In genomic region chr15:99265679-99266078, GRCm38 (mm10) we compare ENCODE assay signal across 8 mouse cellular contexts. TPM values are rescaled to one million over a fixed set of nuclear protein-coding genes. Genes with fewer than 3 reads are reported as not detected.
A peak's percentile ranks its signal among the peaks of the same experiment; 100 is the strongest.
DNase-seq lines count a peak whose midpoint lies in the region; ATAC-seq and TF ChIP-seq lines count a peak whose summit lies in the region.

No protein-coding gene starts in this region.

- peak; percentile 90 for DNase-seq in CD4-positive, CD25-positive, alpha-beta regulatory T cell, adult 2 months (ENCODE audit: low read depth, low spot score)
- DNase-seq in WW6 (ENCODE audit: low read depth, low spot score): peak; percentile 70
- DNase-seq in cerebellum, postnatal 36 days: peak; percentile 60 to 74
- peak; percentile 68 for DNase-seq in gastrocnemius, postnatal 14 days
- DNase-seq in kidney, adult 2 months: peak; percentile 85
- DNase-seq in liver: peak; percentile 70
- peak; percentile 68 to 87 for DNase-seq in thymus, postnatal 10 days (ENCODE audit: low spot score in 2 of 2)

- no peak overlapping the region for H3K4me2 ChIP-seq in neural tube, embryonic 14.5 days (ENCODE audit: low read depth, low read length)

- H3K4me3 ChIP-seq in kidney, adult 2 months (ENCODE audit: insufficient read depth, low read depth, low read length): no peak overlapping the region
- no peak overlapping the region for H3K4me3 ChIP-seq in neural tube, embryonic 14.5 days (ENCODE audit: low read depth, low read length)

- WGBS in kidney, adult 2 months: 26% methylated on average over 4 of the region's 4 CpGs
- 20% methylated on average over 4 of the region's 4 CpGs for WGBS in neural tube, embryonic 14.5 days

- no peaks in the 10 kb centered on the region for H3K27me3 ChIP-seq in kidney, adult 2 months (replicated peaks; ENCODE audit: control insufficient read depth, insufficient read depth, low read length)
- H3K27me3 ChIP-seq in neural tube, embryonic 14.5 days (ENCODE audit: control insufficient read depth, insufficient read depth, low read length): no peaks in the 10 kb centered on the region

- intact Hi-C loops in gastrocnemius, postnatal 14 days (cut with DNase I; ENCODE audit: low total_unique reads): loop anchor here (5.0 kb wide), 1 partner anchor 48 kb away; no protein-coding TSS in a partner anchor

- no peaks in the 10 kb centered on the region for H3K4me1 ChIP-seq in kidney, adult 2 months (ENCODE audit: control insufficient read depth, insufficient read depth, low read length)
- H3K4me1 ChIP-seq in neural tube, embryonic 14.5 days (ENCODE audit: control insufficient read depth, insufficient read depth, low read length): no peaks in the 10 kb centered on the region

- ATAC-seq in neural tube, embryonic 14.5 days (ENCODE audit: low read depth): 0 out of 2 replicates have a peak, but pooled peaks have one; percentile 31

- TF ChIP-seq POLR2A in kidney, adult 2 months (IDR thresholded peaks at IDR 0.05; ENCODE audit: low read depth, low read length): no peak

- no peak overlapping the region for H3K9ac ChIP-seq in neural tube, embryonic 14.5 days (replicated peaks; ENCODE audit: low read depth, low read length)

- no peaks in the 10 kb centered on the region for H3K9me3 ChIP-seq in neural tube, embryonic 14.5 days (ENCODE audit: control insufficient read depth, low read length)

- H3K27ac ChIP-seq in kidney, adult 2 months (ENCODE audit: insufficient read depth, low read depth, low read length): no peak overlapping the region
- H3K27ac ChIP-seq in neural tube, embryonic 14.5 days (ENCODE audit: low read depth, low read length): no peak overlapping the region

- TF ChIP-seq CTCF in kidney, adult 2 months (conservative IDR thresholded peaks at IDR 0.05; ENCODE audit: insufficient read depth, insufficient read length, low read depth, low read length): peak; percentile 86

- H3K36me3 ChIP-seq in kidney, adult 2 months (ENCODE audit: control insufficient read depth, insufficient read depth, low read length): no peaks in the 10 kb centered on the region
- no peaks in the 10 kb centered on the region for H3K36me3 ChIP-seq in neural tube, embryonic 14.5 days (ENCODE audit: control insufficient read depth, insufficient read depth, low read length)

RNA-seq across cellular contexts. Expression of gene Mcrs1, which starts 13.9 kb away (rescaled TPM):
- total RNA-seq in gastrocnemius, postnatal 14 days (2021): 10 to 100 TPM; 34.4 to 37.2 TPM
- 70.6 and 81.3 TPM in 2 replicates for polyA plus RNA-seq in kidney, adult 2 months (2012; rRNA removed)
- polyA plus RNA-seq in neural tube, embryonic 14.5 days (2014; fragmentation: Nextera tagmentation; extraction: Ambion mirVana): 202 and 213 TPM in 2 replicates

RNA-seq across cellular contexts. Expression of gene Prpf40b, which starts 29.2 kb away (rescaled TPM):
- total RNA-seq in gastrocnemius, postnatal 14 days (2021): 10 to 100 TPM; 18.4 to 20.8 TPM
- 48.0 and 59.4 TPM in 2 replicates for polyA plus RNA-seq in kidney, adult 2 months (2012; rRNA removed)
- 96.9 and 113 TPM in 2 replicates for polyA plus RNA-seq in neural tube, embryonic 14.5 days (2014; fragmentation: Nextera tagmentation; extraction: Ambion mirVana)

RNA-seq across cellular contexts. Expression of gene Fam186b, which starts 30.0 kb away (rescaled TPM):
- not detected for total RNA-seq in gastrocnemius, postnatal 14 days (2021)
- 0.13 and 0.24 TPM in 2 replicates for polyA plus RNA-seq in kidney, adult 2 months (2012; rRNA removed)
- 0.53 and 0.66 TPM in 2 replicates for polyA plus RNA-seq in neural tube, embryonic 14.5 days (2014; fragmentation: Nextera tagmentation; extraction: Ambion mirVana)

RNA-seq across cellular contexts. Expression of gene Kcnh3, which starts 41.0 kb away (rescaled TPM):
- total RNA-seq in gastrocnemius, postnatal 14 days (2021): not detected
- polyA plus RNA-seq in kidney, adult 2 months (2012; rRNA removed): 0.38 and 0.42 TPM in 2 replicates
- polyA plus RNA-seq in neural tube, embryonic 14.5 days (2014; fragmentation: Nextera tagmentation; extraction: Ambion mirVana): 0.63 and 0.66 TPM in 2 replicates
